Mouse (Mus musculus) lung, adult 2 months (tissue): ENCODE measurements around the gene Olfr960. TPM values are rescaled to one million over a fixed set of nuclear protein-coding genes. Genes with fewer than 3 reads are reported as not detected.

Experiments used
- DNase-seq: peaks from one replicate; pipeline ENCODE4 v3.0.0; 2022
- H3K4me1 ChIP-seq: fragments of 200-500 bp; 2 replicates; pipeline ENCODE4 v1.6.1; 2011; ENCODE audit warnings: low read length; ENCODE audit not compliant: control insufficient read depth, insufficient read depth
- H3K4me3 ChIP-seq: fragments of 200-500 bp; replicated peaks from 2 replicates; pipeline ENCODE3; 2011; ENCODE audit warnings: low read depth, mild to moderate bottlenecking, control low read depth, low read length; ENCODE audit errors: extremely low read depth
- CTCF ChIP-seq: fragments of 200-500 bp; IDR thresholded peaks from 2 replicates; pipeline ENCODE4 v1.5.1; 2011; ENCODE audit warnings: mild to moderate bottlenecking, low read length, control low read depth; ENCODE audit not compliant: insufficient read depth
- POLR2A ChIP-seq: fragments of 200-500 bp; IDR thresholded peaks from 2 replicates; pipeline ENCODE4 v1.6.1; 2011; ENCODE audit warnings: low read depth, mild to moderate bottlenecking, control low read depth, low read length, borderline replicate concordance; ENCODE audit errors: extremely low read depth
- WGBS: fragments of 180-500 bp; shearing (Covaris S2); methylation state at CpG from one replicate; pipeline ENCODE4 v1.1.7; 2018; 5-methylcytosine and 5-hydroxymethylcytosine counted together
- polyA plus RNA-seq: library from polyadenylated mRNA; depleted of rRNA; stranded (reverse); fragments of >200 nt; gene quantifications from 2 replicates; pipeline ENCODE4 v1.2.3, GENCODE M21; 2012; rRNA removed

The Olfr960 gene
- polyA plus RNA-seq, 1 experiment: not detected

GRCm38 (mm10) chr9:39629069-39629468, 7.9 kb downstream of the Olfr960 start:
- TF ChIP-seq POLR2A: no peak
- TF ChIP-seq CTCF: no peak
- no peak for DNase-seq
- Histone ChIP-seq H3K4me1 (no peaks in the 10 kb centered on the region), H3K4me3 (no peak overlapping the region)
- 63% methylated on average over 2 of the region's 2 CpGs for WGBS

- WGBS: 26% methylated on average over 4 of the region's 4 CpGs
- TF ChIP-seq CTCF: no peak
- no peak for TF ChIP-seq POLR2A
- no peaks in the 10 kb centered on the region for H3K4me1 ChIP-seq
- no peak overlapping the region for H3K4me3 ChIP-seq
- no peak for DNase-seq
Measured at GRCm38 (mm10) chr9:39633913-39634594, 12.9 kb downstream of the Olfr960 start.

GRCm38 (mm10) chr9:39644785-39645184, 23.6 kb downstream of the Olfr960 start, which contains the start of gene Olfr961:
Gene Olfr961, plus strand, starts transcription at chr9:39645085.
- TF ChIP-seq CTCF (no peak), POLR2A (no peak)
- DNase-seq: no peak
- H3K4me3 ChIP-seq: no peak within 1 kb of the TSS
- no peaks in the 10 kb centered on the region for H3K4me1 ChIP-seq

- TF ChIP-seq POLR2A: no peak
- TF ChIP-seq CTCF: no peak
- no peaks in the 10 kb centered on the region for H3K4me1 ChIP-seq
- no peak for DNase-seq
- H3K4me3 ChIP-seq: no peak overlapping the region
- 78% methylated on average over 4 of the region's 4 CpGs for WGBS
Measured at GRCm38 (mm10) chr9:39647382-39647781, 26.2 kb downstream of the Olfr960 start.

GRCm38 (mm10) chr9:39654756-39655396, 33.7 kb downstream of the Olfr960 start:
- 58% methylated on average over 6 of the region's 6 CpGs for WGBS
- Histone ChIP-seq H3K4me3 (no peak overlapping the region), H3K4me1 (no peaks in the 10 kb centered on the region)
- no peak for DNase-seq
- TF ChIP-seq POLR2A (no peak), CTCF (no peak)

- no peak within 1 kb of the TSS for H3K4me3 ChIP-seq
- no peak for DNase-seq
- no peaks in the 10 kb centered on the region for H3K4me1 ChIP-seq
- WGBS: 88% methylated on average over 1 of the region's 1 CpGs
- TF ChIP-seq CTCF (no peak), POLR2A (no peak)
Measured at GRCm38 (mm10) chr9:39666905-39667304, 45.7 kb downstream of the Olfr960 start, which contains the start of gene Olfr963. Gene Olfr963, plus strand, starts transcription at chr9:39667205.

DNA sequence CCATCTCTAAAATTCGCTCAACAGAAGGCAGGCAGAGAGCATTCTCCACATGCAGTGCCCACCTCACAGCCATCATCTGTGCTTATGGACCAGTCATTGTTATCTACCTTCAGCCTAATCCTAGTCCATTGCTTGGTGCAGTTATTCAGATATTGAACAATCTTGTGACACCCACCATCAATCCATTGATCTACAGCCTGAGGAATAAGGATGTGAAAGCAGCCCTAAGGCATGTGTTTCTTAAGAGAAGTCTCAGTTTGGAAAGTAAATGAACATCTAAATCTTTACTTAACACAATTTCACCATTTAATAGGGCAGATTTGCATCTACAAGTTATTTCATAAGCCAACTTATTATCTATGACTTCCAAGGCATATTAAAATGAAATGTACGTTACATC, 48.5 kb downstream of the Olfr960 start:
- Histone ChIP-seq H3K4me3 (no peak overlapping the region), H3K4me1 (no peaks in the 10 kb centered on the region)
- no peak for TF ChIP-seq CTCF
- TF ChIP-seq POLR2A: no peak
- no peak for DNase-seq
- WGBS: 76% methylated on average over 2 of the region's 2 CpGs

Other genes with a start within 250 kb of the Olfr960 start
- not detected in 2 replicates for gene Olfr951, start 234.0 kb upstream of the Olfr960 start, polyA plus RNA-seq
- gene Olfr952, start 194.2 kb upstream of the Olfr960 start, polyA plus RNA-seq: not detected in 2 replicates
- not detected in 2 replicates for gene Olfr954, start 164.7 kb upstream of the Olfr960 start, polyA plus RNA-seq
- not detected in 2 replicates for gene Olfr955, start 149.4 kb upstream of the Olfr960 start, polyA plus RNA-seq
- not detected in 2 replicates for gene Olfr44, start 127.4 kb upstream of the Olfr960 start, polyA plus RNA-seq
- not detected in 2 replicates for gene Olfr957, start 105.6 kb upstream of the Olfr960 start, polyA plus RNA-seq
- gene Olfr958, start 67.3 kb upstream of the Olfr960 start, polyA plus RNA-seq: not detected in 2 replicates
- gene Olfr959, start 45.8 kb upstream of the Olfr960 start, polyA plus RNA-seq: not detected in 2 replicates
- 0.25 and 0.56 TPM in 2 replicates for gene AW551984, start 17.0 kb upstream of the Olfr960 start, polyA plus RNA-seq
- not detected in 2 replicates for gene Olfr148, start 10.7 kb upstream of the Olfr960 start, polyA plus RNA-seq
- gene Olfr961, start 23.7 kb downstream of the Olfr960 start, polyA plus RNA-seq: not detected in 2 replicates
- gene Olfr963, start 45.8 kb downstream of the Olfr960 start, polyA plus RNA-seq: not detected in 2 replicates
- not detected in 2 replicates for gene Olfr149, start 85.7 kb downstream of the Olfr960 start, polyA plus RNA-seq
- gene Olfr965, start 90.0 kb downstream of the Olfr960 start, polyA plus RNA-seq: not detected in 2 replicates
- gene Olfr150, start 109.6 kb downstream of the Olfr960 start, polyA plus RNA-seq: not detected in 2 replicates
- gene Olfr967, start 124.9 kb downstream of the Olfr960 start, polyA plus RNA-seq: not detected in 2 replicates
- not detected in 2 replicates for gene Olfr968, start 161.9 kb downstream of the Olfr960 start, polyA plus RNA-seq
- not detected in 2 replicates for gene Olfr969, start 169.6 kb downstream of the Olfr960 start, polyA plus RNA-seq
- not detected in 2 replicates for gene Olfr970, start 187.5 kb downstream of the Olfr960 start, polyA plus RNA-seq
- gene Olfr971, start 215.5 kb downstream of the Olfr960 start, polyA plus RNA-seq: not detected in 2 replicates
- not detected in 2 replicates for gene Olfr972, start 245.0 kb downstream of the Olfr960 start, polyA plus RNA-seq